Mouse (Mus musculus) kidney, adult 2 months (tissue): ENCODE data around the gene Tek.

ENCODE experiments used
- CTCF ChIP-seq: fragments of 200-500 bp; conservative IDR thresholded peaks from 2 replicates; pipeline ENCODE4 v1.5.1; 2011; ENCODE audit warnings: low read depth, mild to moderate bottlenecking, control low read depth, low read length, moderate library complexity, mixed read lengths; ENCODE audit not compliant: insufficient read depth, insufficient read length
- POLR2A ChIP-seq: fragments of 200-500 bp; IDR thresholded peaks from one replicate; pipeline ENCODE4 v1.6.1; 2011; ENCODE audit warnings: low read depth, low read length, control low read depth

DNA sequence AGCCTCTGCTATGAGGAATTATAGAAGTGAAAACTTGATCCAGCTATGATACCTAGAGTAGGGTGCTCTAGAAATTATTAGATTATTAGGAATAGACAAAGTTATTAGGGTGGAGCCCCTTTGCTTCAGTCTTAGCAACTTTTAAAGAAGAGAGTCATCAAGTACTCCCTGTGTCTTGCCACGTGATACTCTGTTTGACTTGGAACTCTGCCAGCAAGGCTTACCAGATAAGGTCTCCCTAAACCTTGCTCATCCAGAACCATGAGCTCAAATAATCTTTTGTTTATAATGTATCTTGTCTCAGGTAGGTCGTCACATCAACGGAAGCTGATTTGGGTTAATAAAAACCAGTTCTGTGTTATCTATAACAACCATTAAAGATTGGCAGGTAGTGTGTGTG is 42.7 kb upstream of the Tek start:
- TF ChIP-seq CTCF: no peak
- no peak for TF ChIP-seq POLR2A
